In the genomic region with DNA sequence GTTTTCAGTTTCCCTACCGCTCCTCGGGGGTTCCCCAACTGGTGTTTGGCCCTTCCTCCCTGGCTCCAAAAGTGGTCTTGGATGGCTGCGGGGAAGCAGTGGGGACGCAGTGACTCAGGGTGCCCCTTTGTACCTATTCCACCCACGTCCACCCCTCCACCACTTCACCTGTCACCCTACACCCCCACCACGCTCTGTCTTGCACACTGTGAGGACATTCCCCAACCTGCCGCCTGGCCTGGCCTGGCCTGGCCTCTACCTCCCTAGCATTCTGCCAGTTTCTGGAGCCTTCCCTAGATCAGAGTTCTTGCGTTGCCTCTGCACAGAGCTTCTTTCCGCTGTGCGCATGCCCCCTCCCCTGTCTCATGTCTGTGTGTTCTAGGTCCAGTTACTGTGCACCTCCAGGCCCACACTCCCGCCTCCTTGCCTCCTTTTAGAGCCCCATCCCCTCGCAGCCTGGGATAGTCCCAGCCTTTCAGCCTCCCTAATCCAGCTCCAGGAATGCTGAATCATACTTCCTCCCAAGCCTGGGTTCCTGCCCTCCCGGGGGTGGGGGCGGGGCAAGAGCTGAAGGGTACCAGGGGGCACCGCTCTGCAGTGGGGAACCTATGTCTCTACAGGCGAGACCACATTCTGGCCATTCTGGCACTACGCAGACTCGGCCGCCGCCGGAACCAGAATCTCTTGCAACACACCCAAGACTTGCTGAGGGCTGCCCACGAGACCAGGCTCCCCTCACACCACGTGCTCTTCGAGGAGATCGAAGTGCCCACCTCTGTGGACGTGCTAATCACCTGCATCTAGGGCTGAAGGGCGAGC, we compare ENCODE assay signal across 8 mouse cellular contexts. TPM values are rescaled to one million over a fixed set of nuclear protein-coding genes. Genes with fewer than 3 reads are reported as not detected.
A peak's percentile ranks its signal among the peaks of the same experiment; 100 is the strongest.
DNase-seq lines count a peak whose midpoint lies in the region; ATAC-seq and TF ChIP-seq lines count a peak whose summit lies in the region.

No protein-coding gene starts in this region.

- TF ChIP-seq CTCF in liver, adult 2 months (IDR thresholded peaks at IDR 0.05; ENCODE audit: low read depth, low read length), result no peak

- peak overlapping the region; percentile 52 for H3K4me3 ChIP-seq in erythroblast, embryonic 14.5 days (replicated peaks)
- peak overlapping the region; percentile 59; the same call in 1 of the 2 replicates for H3K4me3 ChIP-seq in brown adipose tissue, adult 24 weeks (ENCODE audit: insufficient read depth, low read depth, low read length)
- peak overlapping the region; percentile 31; the same call in 1 of the 2 replicates for H3K4me3 ChIP-seq in liver, adult 2 months (ENCODE audit: insufficient read depth, low read depth, low read length)
- H3K4me3 ChIP-seq in neural tube, embryonic 12.5 days, result no peak overlapping the region

- 71% methylated on average over 27 of the region's 27 CpGs for WGBS in liver, adult 2 months
- WGBS in neural tube, embryonic 12.5 days, result 9% methylated on average over 27 of the region's 27 CpGs

- ATAC-seq in erythroblast, adult 5-6 weeks (replicated peaks; ENCODE audit: low FRiP score, poor library complexity, severe bottlenecking), result no peak
- peak; percentile 13 to 16; a peak in 1 of 4 replicates for ATAC-seq in hematopoietic stem cell, adult 5-6 weeks (replicated peaks in 1 of 2; ENCODE audit: insufficient read depth in 1 of 2, low FRiP score in 2 of 2, low TSS enrichment in 1 of 2, low read depth in 1 of 2, poor library complexity in 2 of 2, severe bottlenecking in 2 of 2)
- no peak for ATAC-seq in neural tube, embryonic 12.5 days (ENCODE audit: low FRiP score, low read depth)

- H3K79me2 ChIP-seq in liver, adult 2 months (ENCODE audit: control insufficient read depth, insufficient read depth, low read length), result no peaks in the 10 kb centered on the region

- H3K4me1 ChIP-seq in erythroblast, embryonic 14.5 days (ENCODE audit: control insufficient read depth), result peaks cover 83% of the 10 kb centered on the region
- peaks cover 26% of the 10 kb centered on the region for H3K4me1 ChIP-seq in brown adipose tissue, adult 24 weeks (ENCODE audit: control insufficient read depth, insufficient read depth, insufficient read length, low read length)
- H3K4me1 ChIP-seq in liver, adult 2 months (ENCODE audit: control insufficient read depth, insufficient read depth, low read length), result peaks cover 8% of the 10 kb centered on the region
- H3K4me1 ChIP-seq in neural tube, embryonic 12.5 days, result peaks cover 27% of the 10 kb centered on the region

- no peak for TF ChIP-seq POLR2A in liver, adult 2 months (IDR thresholded peaks at IDR 0.05; ENCODE audit: extremely low read depth, insufficient read depth, low read length)

- 0 out of 2 replicates have a peak overlapping the region, but pooled peaks have one; percentile 6 for H3K27ac ChIP-seq in brown adipose tissue, adult 24 weeks (replicated peaks; ENCODE audit: low read depth, low read length)
- H3K27ac ChIP-seq in liver, adult 2 months (replicated peaks; ENCODE audit: insufficient read depth, low read depth, low read length), result peak overlapping the region; percentile 19
- H3K27ac ChIP-seq in neural tube, embryonic 12.5 days, result no peak overlapping the region

- peaks cover 7% of the 10 kb centered on the region; the same call in 1 of the 2 replicates for H3K9me3 ChIP-seq in erythroblast, embryonic 14.5 days (ENCODE audit: control insufficient read depth, low read length)
- no peaks in the 10 kb centered on the region for H3K9me3 ChIP-seq in neural tube, embryonic 12.5 days

- peaks cover 61% of the 10 kb centered on the region for H3K27me3 ChIP-seq in erythroblast, embryonic 14.5 days (ENCODE audit: control insufficient read depth)
- H3K27me3 ChIP-seq in liver, adult 2 months (ENCODE audit: control insufficient read depth, insufficient read depth, low read length), result no peaks in the 10 kb centered on the region
- peaks cover 85% of the 10 kb centered on the region for H3K27me3 ChIP-seq in neural tube, embryonic 12.5 days (replicated peaks)

- peak overlapping the region; percentile 30; the same call in 1 of the 2 replicates for H3K9ac ChIP-seq in liver, adult 2 months (ENCODE audit: low read depth, low read length)
- H3K9ac ChIP-seq in neural tube, embryonic 12.5 days, result no peak overlapping the region

- H3K4me2 ChIP-seq in neural tube, embryonic 12.5 days (replicated peaks), result peak overlapping the region; percentile 64

- peaks cover 9% of the 10 kb centered on the region for H3K36me3 ChIP-seq in erythroblast, embryonic 14.5 days (ENCODE audit: control insufficient read depth)
- H3K36me3 ChIP-seq in liver, adult 2 months (ENCODE audit: control insufficient read depth, insufficient read depth, low read length), result no peaks in the 10 kb centered on the region
- no peaks in the 10 kb centered on the region for H3K36me3 ChIP-seq in neural tube, embryonic 12.5 days

- no peak for DNase-seq in liver, adult 2 months (ENCODE audit: extremely low read depth, low read depth, low spot score)
- DNase-seq in left cerebral cortex, adult 11 months (ENCODE audit: low spot score), result no peak
- DNase-seq in frontal cortex, postnatal 36 days (ENCODE audit: low spot score in 2 of 2), result no peak

RNA-seq across cellular contexts. Expression of gene Tnfaip2, which starts 12.0 kb away (rescaled TPM):
- polyA plus RNA-seq in erythroblast, embryonic 14.5 days (2012), result 9.0 and 12.3 TPM in 2 replicates
- 121 and 131 TPM in 2 replicates for total RNA-seq in erythroblast, adult 5-6 weeks (2015; ENCODE audit: low replicate concordance)
- 287 and 456 TPM in 2 replicates for total RNA-seq in erythroblast, adult 5-6 weeks (2017; ENCODE audit: low replicate concordance)
- 3.3 and 3.6 TPM in 2 replicates for polyA plus RNA-seq in brown adipose tissue, adult 24 weeks (2012; ENCODE audit: insufficient read depth, insufficient read length, missing spikeins)
- 15.1 and 39.1 TPM in 2 replicates for total RNA-seq in hematopoietic stem cell, adult 5-6 weeks (2017)
- total RNA-seq in liver, adult 2 months (2014; rRNA removed), result 10.0 and 14.6 TPM in 2 replicates
- 28.9 and 29.1 TPM in 2 replicates for polyA plus RNA-seq in liver, adult 2 months (2012; rRNA removed)
- 1.9 and 3.3 TPM in 2 replicates for polyA plus RNA-seq in neural tube, embryonic 12.5 days (2016; fragmentation: Nextera tagmentation; extraction: Ambion mirVana)

RNA-seq across cellular contexts. Expression of gene Exoc3l4, which starts 13.4 kb away (rescaled TPM):
- 0.23 and 0.25 TPM in 2 replicates for polyA plus RNA-seq in erythroblast, embryonic 14.5 days (2012)
- not detected in 2 replicates for total RNA-seq in erythroblast, adult 5-6 weeks (2015; ENCODE audit: low replicate concordance)
- total RNA-seq in erythroblast, adult 5-6 weeks (2017; ENCODE audit: low replicate concordance), result not detected in 2 replicates
- polyA plus RNA-seq in brown adipose tissue, adult 24 weeks (2012; ENCODE audit: insufficient read depth, insufficient read length, missing spikeins), result not detected in 2 replicates
- total RNA-seq in hematopoietic stem cell, adult 5-6 weeks (2017), result 0.19 and 0.79 TPM in 2 replicates
- total RNA-seq in liver, adult 2 months (2014; rRNA removed), result 1.0 and 1.2 TPM in 2 replicates
- polyA plus RNA-seq in liver, adult 2 months (2012; rRNA removed), result 3.0 and 3.4 TPM in 2 replicates
- polyA plus RNA-seq in neural tube, embryonic 12.5 days (2016; fragmentation: Nextera tagmentation; extraction: Ambion mirVana), result 3.0 and 3.3 TPM in 2 replicates

RNA-seq across cellular contexts. Expression of gene Lbhd2, which starts 23.6 kb away (rescaled TPM):
- polyA plus RNA-seq in erythroblast, embryonic 14.5 days (2012), result not detected in 2 replicates
- total RNA-seq in erythroblast, adult 5-6 weeks (2015; ENCODE audit: low replicate concordance), result not detected in 2 replicates
- total RNA-seq in erythroblast, adult 5-6 weeks (2017; ENCODE audit: low replicate concordance), result not detected in 2 replicates
- polyA plus RNA-seq in brown adipose tissue, adult 24 weeks (2012; ENCODE audit: insufficient read depth, insufficient read length, missing spikeins), result not detected in 2 replicates
- not detected in 2 replicates for total RNA-seq in hematopoietic stem cell, adult 5-6 weeks (2017)
- total RNA-seq in liver, adult 2 months (2014; rRNA removed), result not detected in 2 replicates
- polyA plus RNA-seq in liver, adult 2 months (2012; rRNA removed), result not detected in 2 replicates
- polyA plus RNA-seq in neural tube, embryonic 12.5 days (2016; fragmentation: Nextera tagmentation; extraction: Ambion mirVana), result 0.42 and 0.51 TPM in 2 replicates

RNA-seq across cellular contexts. Expression of gene Cdc42bpb, which starts 52.7 kb away (rescaled TPM):
- 0.74 TPM in 2 replicates for polyA plus RNA-seq in erythroblast, embryonic 14.5 days (2012)
- 0.58 and 10.9 TPM in 2 replicates for total RNA-seq in erythroblast, adult 5-6 weeks (2015; ENCODE audit: low replicate concordance)
- 1.8 and 2.6 TPM in 2 replicates for total RNA-seq in erythroblast, adult 5-6 weeks (2017; ENCODE audit: low replicate concordance)
- polyA plus RNA-seq in brown adipose tissue, adult 24 weeks (2012; ENCODE audit: insufficient read depth, insufficient read length, missing spikeins), result 24.1 and 24.3 TPM in 2 replicates
- total RNA-seq in hematopoietic stem cell, adult 5-6 weeks (2017), result 7.2 and 8.0 TPM in 2 replicates
- 19.5 and 28.7 TPM in 2 replicates for total RNA-seq in liver, adult 2 months (2014; rRNA removed)
- 96.3 and 122 TPM in 2 replicates for polyA plus RNA-seq in liver, adult 2 months (2012; rRNA removed)
- 41.7 and 44.9 TPM in 2 replicates for polyA plus RNA-seq in neural tube, embryonic 12.5 days (2016; fragmentation: Nextera tagmentation; extraction: Ambion mirVana)

RNA-seq across cellular contexts. Expression of gene Gm266, which starts 55.4 kb away (rescaled TPM):
- polyA plus RNA-seq in erythroblast, embryonic 14.5 days (2012), result not detected in 2 replicates
- total RNA-seq in erythroblast, adult 5-6 weeks (2015; ENCODE audit: low replicate concordance), result not detected in 2 replicates
- total RNA-seq in erythroblast, adult 5-6 weeks (2017; ENCODE audit: low replicate concordance), result not detected in 2 replicates
- not detected in 2 replicates for polyA plus RNA-seq in brown adipose tissue, adult 24 weeks (2012; ENCODE audit: insufficient read depth, insufficient read length, missing spikeins)
- not detected in 2 replicates for total RNA-seq in hematopoietic stem cell, adult 5-6 weeks (2017)
- total RNA-seq in liver, adult 2 months (2014; rRNA removed), result not detected in 2 replicates
- not detected in 2 replicates for polyA plus RNA-seq in liver, adult 2 months (2012; rRNA removed)
- polyA plus RNA-seq in neural tube, embryonic 12.5 days (2016; fragmentation: Nextera tagmentation; extraction: Ambion mirVana), result 2.5 and 4.1 TPM in 2 replicates

Comparison
In these comparisons a context has a peak if more than half of its experiments do, and no peak if none do; other contexts are left out.
1. ATAC-seq: peak in hematopoietic stem cell, adult 5-6 weeks (2 of 2); none in erythroblast, adult 5-6 weeks (single experiment) and neural tube, embryonic 12.5 days (single experiment).